Mouse (Mus musculus) neural tube, embryonic 14.5 days (tissue): ENCODE results near the gene Krt26. TPM values are rescaled to one million over a fixed set of nuclear protein-coding genes. Genes with fewer than 3 reads are reported as not detected.

Experiments
- ATAC-seq: fragments of 200-750 bp; cut with Nextera tagmentation; 2 replicates; pipeline ENCODE4 v1.8.0; 2017; ENCODE audit warnings: low read depth, mild to moderate bottlenecking, moderate TSS enrichment, moderate library complexity
- H3K27ac ChIP-seq: fragments of 300-500 bp; sonication (generic); 2 replicates; pipeline ENCODE4 v1.5.1; 2014; ENCODE audit warnings: low read depth, mild to moderate bottlenecking, control low read depth, low read length, moderate library complexity, mixed read lengths
- H3K27me3 ChIP-seq: fragments of 300-500 bp; sonication (generic); 2 replicates; pipeline ENCODE4 v1.6.1; 2014; ENCODE audit warnings: low read length; ENCODE audit not compliant: control insufficient read depth, insufficient read depth
- H3K36me3 ChIP-seq: fragments of 300-500 bp; sonication (generic); 2 replicates; pipeline ENCODE4 v1.6.1; 2014; ENCODE audit warnings: low read length, mixed read lengths; ENCODE audit not compliant: control insufficient read depth, insufficient read depth
- H3K4me1 ChIP-seq: fragments of 300-500 bp; sonication (generic); 2 replicates; pipeline ENCODE4 v1.6.1; 2014; ENCODE audit warnings: low read length; ENCODE audit not compliant: control insufficient read depth, insufficient read depth
- H3K4me2 ChIP-seq: fragments of 300-500 bp; sonication (generic); 2 replicates; pipeline ENCODE4 v1.6.1; 2014; ENCODE audit warnings: mild to moderate bottlenecking, low read depth, low read length, control low read depth
- H3K4me3 ChIP-seq: fragments of 300-500 bp; sonication (generic); 2 replicates; pipeline ENCODE4 v1.5.1; 2014; ENCODE audit warnings: low read depth, low read length, control low read depth, mixed read lengths
- H3K9ac ChIP-seq: fragments of 300-500 bp; sonication (generic); replicated peaks from 2 replicates; pipeline ENCODE4 v1.6.1; 2014; ENCODE audit warnings: low read depth, mild to moderate bottlenecking, control low read depth, low read length, mixed read lengths
- H3K9me3 ChIP-seq: fragments of 300-500 bp; sonication (generic); 2 replicates; pipeline ENCODE4 v1.6.1; 2016; ENCODE audit warnings: low read length; ENCODE audit not compliant: control insufficient read depth
- WGBS: fragments of 180-500 bp; shearing (Covaris S2); extraction: QIAGEN DNeasy Blood & Tissue Kit; methylation state at CpG from one replicate; pipeline ENCODE4 v1.1.7; 2014; 5-methylcytosine and 5-hydroxymethylcytosine counted together
- polyA plus RNA-seq: library from polyadenylated mRNA; unstranded; fragments of >200 nt; fragmentation: Nextera tagmentation; extraction: Ambion mirVana; gene quantifications from 2 replicates; pipeline ENCODE4 v1.2.1, GENCODE M21; 2014

Gene Krt26
- polyA plus RNA-seq, 1 experiment from 2014 or later = 0.29 TPM

DNA sequence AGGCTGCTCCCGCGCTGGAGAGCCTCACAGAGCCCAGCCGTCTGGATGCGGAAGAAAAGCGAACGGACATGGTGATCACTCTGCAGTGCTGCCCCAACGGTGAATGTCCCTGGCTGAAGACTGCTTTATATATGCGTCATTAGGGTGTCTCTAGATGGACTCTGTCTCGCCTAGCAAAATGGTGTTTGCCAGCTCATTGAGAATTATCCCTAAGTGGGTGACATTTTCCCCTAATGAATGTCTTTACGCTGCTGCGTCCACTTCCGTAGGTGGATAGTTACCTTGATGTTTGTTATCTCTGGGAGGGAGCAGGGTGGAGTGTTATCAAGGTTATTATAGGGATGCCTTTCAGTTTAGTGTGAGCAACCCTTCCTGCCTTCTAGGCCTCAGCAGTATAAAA is 13.2 kb upstream of the Krt26 start, which contains the start of gene Krt27:
Gene Krt27 (minus strand): TSS at position 101 of the 400 bp plus-strand sequence.
- no peaks in the 10 kb centered on the region for H3K4me1 ChIP-seq
- H3K27me3 ChIP-seq = no peaks in the 10 kb centered on the region
- no peak within 1 kb of the TSS for H3K4me3 ChIP-seq
- H3K9ac ChIP-seq = no peak within 1 kb of the TSS
- no peaks in the 10 kb centered on the region for H3K9me3 ChIP-seq
- H3K27ac ChIP-seq = no peak within 1 kb of the TSS
- H3K36me3 ChIP-seq = no peaks in the 10 kb centered on the region
- WGBS = 85% methylated on average over 12 of the region's 12 CpGs
- no peak within 1 kb of the TSS for H3K4me2 ChIP-seq
- ATAC-seq = no peak

DNA sequence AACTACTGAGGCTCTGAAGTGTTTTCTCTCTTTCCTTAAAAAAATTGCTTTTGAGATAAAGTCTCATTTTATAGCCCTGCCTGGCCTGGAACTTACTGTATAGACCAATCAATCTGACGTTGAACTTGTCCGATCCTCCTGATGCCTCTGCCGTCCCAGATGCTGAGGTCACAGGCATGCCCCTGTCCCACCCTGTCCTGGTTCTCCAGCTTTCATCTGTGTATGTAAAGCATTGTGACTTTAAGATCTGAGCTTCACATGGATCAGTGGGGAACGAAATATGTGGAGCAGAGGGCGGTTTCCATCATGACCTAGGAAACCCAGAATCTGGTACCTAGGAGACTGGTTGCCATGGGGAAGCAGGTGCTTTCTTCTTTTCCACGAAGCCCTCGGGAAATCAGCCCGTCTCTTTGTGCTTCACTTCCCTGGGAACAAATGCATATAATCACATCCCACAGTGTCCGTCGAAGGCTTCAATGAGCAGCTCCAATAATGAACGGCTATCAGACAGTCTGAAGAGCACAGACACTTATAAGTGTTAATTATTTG is 1.6 kb upstream of the Krt26 start:
- no peak overlapping the region for H3K27ac ChIP-seq
- H3K4me1 ChIP-seq = no peaks in the 10 kb centered on the region
- no peak for ATAC-seq
- H3K9ac ChIP-seq = no peak overlapping the region; the same call in 1 of the 2 replicates
- no peaks in the 10 kb centered on the region for H3K9me3 ChIP-seq
- WGBS = 20% methylated on average over 11 of the region's 11 CpGs
- H3K4me3 ChIP-seq = no peak overlapping the region
- H3K4me2 ChIP-seq = no peak overlapping the region
- H3K36me3 ChIP-seq = no peaks in the 10 kb centered on the region
- H3K27me3 ChIP-seq = no peaks in the 10 kb centered on the region

DNA sequence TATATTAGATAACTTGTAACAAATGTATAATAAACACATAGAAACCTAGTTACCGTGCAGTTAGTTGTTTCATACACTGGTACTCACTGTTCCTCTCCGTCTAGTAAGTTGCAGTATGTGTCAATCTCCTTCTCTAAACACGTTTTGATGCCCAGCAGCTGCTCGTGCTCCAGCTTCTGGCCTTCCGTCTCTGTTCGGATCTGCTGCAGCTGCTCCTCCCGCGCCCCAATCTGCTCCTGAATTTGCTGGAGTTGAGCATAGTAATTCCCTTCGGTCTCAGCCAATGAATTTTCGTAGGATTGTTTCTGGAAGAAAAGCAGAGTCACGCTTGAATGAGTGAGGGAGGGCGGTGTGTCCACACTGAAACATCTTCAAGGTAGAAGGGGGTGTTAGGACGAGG is 4.3 kb downstream of the Krt26 start:
- Histone ChIP-seq H3K27me3 (no peaks in the 10 kb centered on the region), H3K4me1 (no peaks in the 10 kb centered on the region), H3K4me3 (no peak overlapping the region), H3K36me3 (no peaks in the 10 kb centered on the region), H3K4me2 (no peak overlapping the region), H3K9ac (no peak overlapping the region), H3K27ac (no peak overlapping the region), H3K9me3 (no peaks in the 10 kb centered on the region)
- no peak for ATAC-seq
- WGBS = 61% methylated on average over 13 of the region's 13 CpGs

DNA sequence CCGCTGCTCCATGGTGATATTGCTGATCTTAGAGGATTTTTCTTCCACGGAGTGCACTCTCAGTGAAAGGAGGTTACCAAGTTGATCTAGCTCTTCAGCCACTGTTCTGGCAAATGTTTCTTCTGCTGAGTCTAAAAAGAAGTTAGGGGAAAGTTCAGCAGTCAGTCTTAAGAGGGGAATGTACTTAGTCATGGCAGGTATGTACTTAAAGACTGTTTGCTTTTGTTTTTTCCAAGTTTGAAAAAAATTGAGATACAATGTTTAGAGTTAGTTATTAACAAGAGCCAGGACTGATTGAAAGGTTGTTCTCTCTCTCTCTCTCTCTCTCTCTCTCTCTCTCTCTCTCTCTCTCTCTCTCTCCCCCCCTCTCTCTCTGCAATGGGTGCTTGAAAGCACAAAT is 8.1 kb downstream of the Krt26 start:
- H3K27me3 ChIP-seq = no peaks in the 10 kb centered on the region
- H3K36me3 ChIP-seq = no peaks in the 10 kb centered on the region
- H3K4me3 ChIP-seq = no peak overlapping the region
- H3K4me1 ChIP-seq = no peaks in the 10 kb centered on the region
- no peak overlapping the region for H3K4me2 ChIP-seq
- H3K9me3 ChIP-seq = no peaks in the 10 kb centered on the region
- 72% methylated on average over 2 of the region's 2 CpGs for WGBS
- H3K9ac ChIP-seq = no peak overlapping the region
- ATAC-seq = no peak
- no peak overlapping the region for H3K27ac ChIP-seq

DNA sequence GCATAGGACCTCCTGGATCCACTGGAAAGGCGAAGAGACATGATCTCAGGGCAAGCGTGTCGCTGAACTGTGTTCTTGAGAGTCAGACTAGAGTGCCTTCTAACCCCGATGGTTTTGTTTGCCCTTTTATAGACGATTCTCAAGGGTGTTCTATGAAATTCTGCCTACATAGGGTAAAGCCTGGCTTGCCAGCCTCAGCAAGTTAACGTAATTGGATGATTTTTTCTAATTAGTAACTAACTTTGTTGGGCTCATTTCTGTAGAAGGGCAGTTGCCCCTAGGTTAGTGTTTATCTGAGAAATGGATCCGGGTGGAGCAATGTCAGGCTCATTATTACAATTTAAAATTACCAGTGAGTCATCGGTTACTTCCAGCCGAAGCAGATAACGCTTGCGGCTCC is 14.9 kb downstream of the Krt26 start, which contains the start of gene Krt25:
Gene Krt25 (minus strand): TSS at position 101 of the 400 bp plus-strand sequence.
- Histone ChIP-seq H3K27ac (no peak within 1 kb of the TSS), H3K9me3 (no peaks in the 10 kb centered on the region), H3K36me3 (no peaks in the 10 kb centered on the region), H3K4me2 (no peak within 1 kb of the TSS), H3K9ac (no peak within 1 kb of the TSS), H3K4me3 (no peak within 1 kb of the TSS), H3K4me1 (no peaks in the 10 kb centered on the region), H3K27me3 (no peaks in the 10 kb centered on the region)
- ATAC-seq = no peak
- WGBS = 92% methylated on average over 11 of the region's 11 CpGs

DNA sequence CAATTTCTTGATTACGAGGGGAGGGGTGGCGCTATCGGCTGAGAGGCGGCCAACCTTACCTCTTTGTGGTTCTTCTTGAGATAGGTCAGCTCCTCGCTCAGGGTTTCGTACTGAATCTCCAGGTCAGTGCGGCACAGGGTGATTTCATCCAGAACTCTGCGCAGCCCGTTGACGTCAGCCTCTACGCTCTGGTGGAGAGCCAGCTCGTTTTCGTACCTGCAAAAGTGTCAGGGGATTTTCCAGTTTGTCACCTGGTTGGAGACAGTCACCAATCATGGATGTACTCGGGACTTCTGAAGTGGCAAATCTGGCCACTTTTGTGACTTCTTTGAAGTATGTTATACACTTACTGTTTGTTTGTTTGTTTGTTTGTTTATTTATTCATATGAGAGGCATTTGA is 16.7 kb downstream of the Krt26 start:
- ATAC-seq = no peak
- no peak overlapping the region for H3K4me3 ChIP-seq
- WGBS = 93% methylated on average over 14 of the region's 14 CpGs

DNA sequence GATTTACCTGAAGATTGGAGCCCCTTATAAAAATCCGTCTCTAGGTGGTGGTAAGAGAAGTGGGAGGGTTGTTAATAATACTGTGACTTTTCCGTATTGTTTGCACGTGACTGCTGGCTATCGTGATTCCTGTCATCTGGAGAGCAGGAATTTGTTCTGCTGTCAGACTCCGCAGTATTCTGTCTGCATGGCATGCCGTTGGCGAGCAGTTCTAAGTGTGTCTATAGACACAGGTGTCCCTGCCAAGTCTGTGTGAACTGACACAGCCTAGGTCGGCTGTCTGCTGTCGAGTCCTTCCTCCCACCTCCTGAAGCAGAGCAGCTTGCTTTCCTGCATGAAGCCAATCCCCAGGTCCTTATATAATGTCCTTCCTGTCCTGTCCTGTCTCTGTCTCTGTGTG is 18.6 kb downstream of the Krt26 start:
- Histone ChIP-seq H3K36me3 (no peaks in the 10 kb centered on the region), H3K27me3 (no peaks in the 10 kb centered on the region), H3K4me3 (no peak overlapping the region), H3K4me1 (no peaks in the 10 kb centered on the region), H3K9ac (no peak overlapping the region), H3K4me2 (no peak overlapping the region), H3K27ac (no peak overlapping the region), H3K9me3 (no peaks in the 10 kb centered on the region)
- 82% methylated on average over 9 of the region's 9 CpGs for WGBS
- ATAC-seq = no peak

More for the DNA sequence above, 16.7 kb downstream of the Krt26 start:
- Histone ChIP-seq H3K9ac (no peak overlapping the region), H3K27me3 (no peaks in the 10 kb centered on the region), H3K9me3 (no peaks in the 10 kb centered on the region), H3K36me3 (no peaks in the 10 kb centered on the region), H3K4me1 (no peaks in the 10 kb centered on the region), H3K27ac (no peak overlapping the region), H3K4me2 (no peak overlapping the region)

DNA sequence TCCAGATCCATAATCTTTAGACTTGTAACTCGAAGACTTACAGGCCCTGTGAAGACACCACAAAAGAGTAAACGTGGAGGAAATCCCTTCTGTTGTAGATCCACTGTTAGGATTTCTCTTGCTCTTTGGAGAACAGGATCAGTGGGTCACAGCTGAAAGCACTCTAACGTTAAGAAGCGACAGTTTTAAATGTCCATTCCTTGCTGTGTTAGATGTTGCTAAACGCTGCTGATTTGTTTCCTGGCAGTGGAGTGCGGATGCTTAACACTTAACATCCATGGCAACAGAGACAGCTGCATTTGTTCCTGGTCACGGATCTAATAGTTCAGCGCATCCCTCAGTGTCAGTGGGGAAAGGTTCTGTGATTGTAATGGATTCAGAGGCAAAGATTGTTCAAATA is 21.2 kb downstream of the Krt26 start:
- no peaks in the 10 kb centered on the region for H3K36me3 ChIP-seq
- WGBS = 39% methylated on average over 8 of the region's 8 CpGs
- H3K4me1 ChIP-seq = no peaks in the 10 kb centered on the region
- no peaks in the 10 kb centered on the region for H3K27me3 ChIP-seq
- H3K4me3 ChIP-seq = no peak overlapping the region
- no peaks in the 10 kb centered on the region for H3K9me3 ChIP-seq
- no peak overlapping the region for H3K27ac ChIP-seq
- no peak for ATAC-seq
- H3K4me2 ChIP-seq = no peak overlapping the region
- no peak overlapping the region for H3K9ac ChIP-seq

DNA sequence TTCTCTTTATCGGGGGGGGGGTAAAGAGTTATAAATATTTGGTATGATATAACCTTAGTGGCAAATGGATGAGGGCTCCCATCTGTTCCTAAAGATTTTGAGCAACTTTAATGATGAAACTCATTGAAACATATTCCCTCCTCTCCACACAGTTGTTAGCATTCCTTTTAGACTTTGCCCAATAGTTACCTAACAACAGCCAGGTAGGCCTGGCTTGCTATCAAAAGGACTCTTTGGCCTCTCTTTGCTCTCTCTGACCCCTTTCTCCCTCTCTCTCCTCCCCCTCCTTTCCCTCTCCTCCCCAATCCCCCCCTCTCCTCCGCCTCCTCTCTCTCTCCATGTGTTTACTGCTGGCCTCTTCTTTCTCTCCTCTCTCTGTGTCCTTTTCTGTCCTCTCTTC is 23.2 kb downstream of the Krt26 start:
- H3K9ac ChIP-seq = no peak overlapping the region
- no peaks in the 10 kb centered on the region for H3K27me3 ChIP-seq
- no peaks in the 10 kb centered on the region for H3K9me3 ChIP-seq
- H3K4me3 ChIP-seq = no peak overlapping the region
- no peak for ATAC-seq
- no peak overlapping the region for H3K4me2 ChIP-seq
- no peaks in the 10 kb centered on the region for H3K4me1 ChIP-seq
- H3K27ac ChIP-seq = no peak overlapping the region
- WGBS = 94% methylated on average over 2 of the region's 2 CpGs
- H3K36me3 ChIP-seq = no peaks in the 10 kb centered on the region
